Mouse (Mus musculus) CH12.LX (cell line): ENCODE data around the gene Cyp24a1.

Source experiments
- CTCF ChIP-seq, 2 experiments: IDR thresholded peaks in 1 of 2; conservative IDR thresholded peaks in 1 of 2; 2 replicates each; pipeline ENCODE4 v1.5.1; 2011 to 2012; ENCODE audit warnings: low read depth in 2 of 2, low read length in 2 of 2, improper control_type of control experiment in 1 of 2, inconsistent platforms in 1 of 2, mild to moderate bottlenecking in 1 of 2, moderate library complexity in 1 of 2
- POLR2A ChIP-seq: IDR thresholded peaks from 2 replicates; pipeline ENCODE4 v1.6.1; 2011; ENCODE audit warnings: low read depth, mild to moderate bottlenecking, improper control_type of control experiment, low read length

GRCm38 (mm10) chr2:170450933-170451332 lies 46.0 kb downstream of the Cyp24a1 start:
- TF ChIP-seq CTCF (conservative IDR thresholded peaks at IDR 0.05 in 1 of 2, IDR thresholded peaks at IDR 0.05 in 1 of 2; ENCODE audit: low read depth in 2 of 2, low read length in 2 of 2) (peak; percentile 62 to 92), POLR2A (no peak)
